Mouse (Mus musculus) MEL-GATA-1-ER (cell line): ENCODE measurements at regions not wholly inside any gene's neighbourhood (a gene's known extent, or its start where the extent isn't known, plus 50 kb on each side); places are given as distances from the start of the nearest gene placed in this dataset.

ENCODE experiments used
- DNase-seq: peaks from one replicate; pipeline ENCODE4 v3.0.0-alpha.2; 2012; ENCODE audit warnings: low read depth; ENCODE audit errors: extremely low read depth

DNA sequence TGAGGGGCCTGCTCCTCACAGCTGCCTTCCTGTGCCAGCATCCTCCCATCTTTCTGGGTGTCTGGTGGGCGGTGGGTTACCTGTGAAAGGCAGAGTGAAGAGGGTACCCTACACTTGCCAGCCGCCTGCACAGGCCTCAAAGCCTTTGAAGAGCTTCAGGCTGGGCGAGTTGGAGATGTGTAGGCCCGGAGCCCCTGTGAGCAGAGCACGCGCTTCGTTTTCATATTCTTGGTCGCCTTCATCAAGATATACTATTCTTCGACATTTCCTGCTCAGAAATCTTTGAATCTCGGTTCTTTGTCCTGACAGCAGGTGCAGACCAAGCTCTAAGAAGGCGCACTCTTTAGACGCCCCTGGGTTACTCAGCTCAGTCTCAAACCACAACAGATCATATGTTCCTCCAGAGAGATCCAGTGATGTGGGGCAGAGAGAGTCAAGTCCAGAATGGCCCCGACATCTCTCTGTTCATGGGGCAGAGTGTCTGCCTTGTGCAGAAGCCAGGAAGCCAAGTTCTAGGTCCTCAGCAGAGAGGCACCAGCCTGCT lies 170.7 kb upstream of the Id2 start:
- no peak for DNase-seq

DNA sequence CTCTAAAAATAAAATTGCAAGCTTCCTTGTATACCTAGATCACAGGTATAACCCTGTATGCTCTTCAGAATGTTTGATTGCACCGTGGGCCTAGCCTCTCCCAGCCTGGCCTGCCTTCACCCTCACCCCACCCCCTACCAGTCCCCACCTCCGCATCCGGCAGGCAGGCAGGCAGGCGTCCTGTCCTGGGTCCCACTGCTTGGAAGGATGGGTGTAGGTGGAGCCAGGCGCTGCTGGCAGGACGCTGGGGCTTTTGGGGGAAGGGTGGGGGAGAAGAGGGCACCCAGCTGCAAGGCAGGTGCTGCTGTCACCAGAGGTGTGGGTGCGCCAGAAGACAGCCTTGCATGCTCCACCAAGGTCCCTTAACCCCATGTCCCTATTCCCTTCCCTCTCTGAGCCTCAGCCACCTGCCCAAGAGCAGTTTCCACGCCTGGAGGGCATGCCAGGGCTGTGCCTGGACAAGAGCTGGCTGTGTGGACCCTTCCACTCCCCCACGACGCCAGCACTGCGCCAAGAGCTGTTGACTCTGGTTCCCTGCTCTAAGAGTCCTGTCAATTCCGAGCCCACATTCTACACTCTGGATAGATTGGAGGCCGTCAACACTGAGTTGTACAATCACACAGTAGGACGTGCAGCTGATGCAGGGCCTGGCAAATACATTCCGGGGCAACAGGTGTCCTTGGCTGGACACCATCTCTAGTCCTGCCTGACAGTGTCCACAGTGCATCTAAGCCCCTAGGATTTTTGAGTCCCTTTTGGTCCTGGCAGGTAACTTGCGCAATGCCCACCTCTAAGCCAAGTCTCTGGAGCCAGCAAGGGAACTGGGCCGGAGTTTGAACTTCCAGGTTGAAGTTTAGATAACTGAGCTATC lies 170.0 kb upstream of the Id2 start:
- no peak for DNase-seq

DNA sequence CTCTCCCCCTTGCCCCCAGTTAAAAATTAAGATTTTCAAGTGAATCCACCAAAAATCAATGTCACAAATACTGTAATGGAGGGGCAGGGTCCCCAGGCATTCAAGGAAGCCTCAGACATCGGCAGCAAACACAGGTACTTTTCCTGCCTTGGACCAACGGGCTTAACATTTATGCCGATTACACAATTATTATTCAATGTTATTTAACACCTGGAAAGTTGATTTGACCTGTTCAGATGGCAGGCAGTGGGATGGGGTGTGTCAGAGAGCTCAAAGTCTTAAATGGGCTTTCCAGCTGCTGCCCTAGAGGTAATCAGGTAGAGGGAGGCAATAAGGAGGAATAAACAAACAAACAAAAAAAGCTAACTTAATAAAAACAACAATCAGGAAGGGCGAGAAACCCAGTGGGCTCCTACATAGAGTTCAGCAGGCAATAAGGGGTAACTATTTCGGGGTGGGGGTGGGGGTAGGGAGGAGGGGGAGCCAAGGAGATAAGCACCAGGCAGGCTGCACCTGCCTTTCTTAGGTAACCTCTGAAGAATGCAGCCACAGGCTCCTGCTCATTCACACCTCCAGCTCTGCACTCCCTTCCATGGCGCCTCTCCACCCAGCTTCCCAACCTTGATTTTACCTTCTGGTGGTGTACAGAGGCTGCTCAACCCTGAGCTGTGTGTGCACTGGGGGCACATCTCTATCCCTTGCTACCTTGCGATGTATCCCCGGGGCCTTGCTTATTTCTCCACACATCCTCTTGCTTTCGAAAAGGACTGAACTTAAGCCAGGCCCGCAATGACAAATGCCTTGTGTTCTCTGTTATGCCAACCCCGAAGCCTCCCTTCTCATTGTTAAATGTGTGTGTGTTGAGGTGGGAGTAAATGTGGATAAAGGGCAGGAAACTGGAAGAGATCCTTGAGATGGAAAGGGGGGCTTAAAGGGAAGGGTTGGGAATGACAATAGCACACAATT lies 168.9 kb upstream of the Id2 start:
- DNase-seq = no peak

DNA sequence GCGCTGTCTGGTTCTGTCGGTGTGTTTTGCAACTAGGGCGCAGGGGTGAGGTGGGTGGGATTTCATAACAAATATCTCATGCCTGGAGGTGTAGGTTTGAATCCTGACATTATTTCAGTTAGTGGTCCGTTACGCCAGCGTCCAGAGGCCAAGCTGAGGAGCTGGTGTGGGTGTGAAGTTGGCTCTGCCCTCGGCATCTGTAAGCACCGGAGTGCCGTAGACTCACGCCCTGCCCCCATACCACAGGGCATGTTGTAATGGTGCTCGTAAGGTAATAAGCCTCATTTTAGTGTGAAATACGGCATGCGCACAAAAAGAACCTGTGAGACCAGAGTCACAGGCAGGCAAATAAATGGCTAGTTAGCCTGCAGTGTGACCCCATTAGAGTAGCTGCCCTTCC lies 168.1 kb upstream of the Id2 start:
- no peak for DNase-seq

DNA sequence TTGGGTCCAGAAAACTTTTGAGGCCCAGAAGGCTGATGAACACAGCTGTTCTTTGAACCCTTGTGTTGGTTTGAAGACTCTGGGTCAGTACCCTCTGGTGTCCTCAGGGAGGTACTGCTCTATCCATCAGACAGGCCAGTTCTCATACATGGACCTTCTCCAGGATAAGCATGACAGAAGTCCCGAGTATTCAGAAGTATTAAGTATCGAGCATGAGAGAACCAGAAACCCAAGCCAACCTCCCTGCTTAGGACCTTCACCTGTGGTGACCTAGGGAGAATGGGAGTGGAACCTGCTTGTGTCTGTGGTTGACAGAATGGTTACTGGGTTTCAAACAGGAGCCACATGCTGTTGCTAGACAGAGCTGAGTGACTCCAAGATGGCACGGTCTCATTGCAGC lies 167.5 kb upstream of the Id2 start:
- DNase-seq = no peak

DNA sequence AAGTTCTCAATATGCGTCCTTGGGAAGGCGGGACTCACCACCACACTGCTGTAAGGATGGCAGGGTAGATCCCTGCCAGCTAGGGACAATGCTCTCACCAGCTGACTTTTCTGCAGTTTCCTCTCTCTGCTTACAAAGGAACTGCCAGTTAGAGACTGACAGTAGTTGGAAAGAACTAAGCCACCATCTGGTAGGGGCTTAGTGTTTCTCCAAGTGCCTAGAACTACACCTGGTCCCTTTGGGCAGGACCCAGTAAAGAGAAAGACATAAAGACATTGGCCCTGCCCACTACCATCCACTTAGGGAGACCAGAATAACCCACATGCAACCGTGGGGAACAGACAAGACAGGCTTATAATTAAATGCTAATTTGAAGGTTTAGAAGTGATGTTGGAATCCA lies 165.5 kb upstream of the Id2 start:
- DNase-seq = no peak

DNA sequence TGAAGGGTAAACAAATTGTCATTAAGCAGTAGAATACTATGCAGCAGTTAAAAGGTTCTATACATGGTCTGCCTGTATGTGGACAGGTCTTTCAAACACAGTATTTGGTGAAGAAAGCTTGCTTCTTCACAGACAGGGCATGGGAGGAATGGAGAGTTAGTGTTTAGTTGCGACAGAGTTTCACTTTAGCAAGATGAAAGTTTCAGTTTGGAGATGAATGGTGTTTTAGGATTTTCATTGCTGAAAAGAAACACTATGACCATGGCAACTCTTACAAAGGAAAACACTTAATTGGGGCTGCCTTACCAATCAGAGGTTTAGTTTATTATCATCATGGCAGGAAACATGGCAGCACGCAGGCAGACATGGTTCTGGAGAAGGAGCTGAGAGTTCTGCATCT lies 162.2 kb upstream of the Id2 start:
- no peak for DNase-seq

DNA sequence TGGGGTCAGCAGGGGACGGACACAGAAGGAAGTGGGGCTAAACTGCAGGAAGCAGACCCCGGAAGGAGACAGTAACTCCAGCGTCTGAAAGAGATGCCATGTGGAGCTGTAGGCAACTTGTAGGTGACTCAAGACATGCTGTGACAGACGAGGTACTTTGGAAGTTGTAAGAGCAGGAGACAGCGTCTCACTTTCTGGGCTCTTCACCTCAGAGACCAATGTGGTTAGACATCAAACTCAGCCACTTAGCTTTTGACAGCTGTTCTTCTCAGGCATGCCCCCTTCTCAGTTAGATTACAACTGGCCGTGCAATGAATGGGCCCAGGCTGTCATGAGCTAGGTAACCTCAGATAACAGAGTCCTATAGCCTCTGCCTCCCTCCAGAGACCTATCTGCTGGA lies 159.3 kb upstream of the Id2 start:
- no peak for DNase-seq

DNA sequence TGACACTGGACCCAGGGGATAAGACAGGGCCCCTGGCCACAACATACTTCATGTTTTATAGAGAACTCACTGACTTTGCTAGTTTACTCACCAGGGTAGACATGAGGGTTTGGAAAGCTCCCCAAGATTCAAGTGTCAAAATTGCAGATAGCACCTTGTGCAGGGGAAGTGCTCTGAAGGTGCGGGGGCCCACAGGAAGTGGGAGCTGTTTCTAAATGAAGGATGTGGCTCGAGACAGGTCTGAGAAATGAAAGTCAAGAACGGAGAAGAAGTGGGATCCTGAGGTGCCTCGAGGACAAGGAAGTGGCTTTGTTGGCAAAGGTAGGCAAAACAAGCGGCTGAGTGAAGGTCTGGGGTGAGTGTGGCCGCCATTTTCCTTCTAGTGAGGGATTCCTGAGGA lies 157.8 kb upstream of the Id2 start:
- DNase-seq = no peak

DNA sequence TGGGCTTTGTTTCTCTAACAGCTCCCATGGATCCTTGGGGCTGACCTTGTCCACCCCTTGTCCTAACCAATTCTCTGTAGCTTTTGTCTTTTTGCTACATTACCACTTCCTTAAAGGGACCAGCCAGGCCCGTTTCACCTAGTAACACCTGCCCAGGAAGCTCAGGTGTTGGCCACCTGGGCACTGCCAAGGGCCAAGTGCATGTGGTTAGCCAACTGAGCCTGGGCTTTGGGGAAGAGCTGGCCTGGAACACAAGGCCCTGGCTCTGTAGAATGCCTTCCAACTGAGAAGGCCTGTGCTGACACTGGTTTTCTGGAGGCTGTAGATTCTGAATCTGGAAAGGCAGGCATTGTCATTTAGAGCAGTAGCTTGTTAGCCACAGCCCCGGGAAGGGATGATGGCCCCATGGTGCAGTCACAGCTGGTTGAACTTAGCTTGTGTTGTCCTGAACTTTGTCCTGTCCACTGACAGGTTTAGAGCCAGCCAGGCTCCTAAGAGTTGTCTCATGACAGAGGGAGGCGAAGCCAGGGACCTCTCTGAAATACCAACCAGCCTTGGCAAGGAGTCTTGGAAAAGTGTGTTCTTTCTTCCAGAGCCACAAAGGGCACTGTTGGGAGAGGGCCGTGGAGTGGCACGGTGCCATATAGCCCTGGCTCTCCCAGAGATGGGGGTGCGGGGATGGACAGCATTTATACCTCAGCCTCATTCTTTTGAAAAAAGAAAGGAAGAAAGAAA lies 156.0 kb upstream of the Id2 start:
- DNase-seq = no peak

DNA sequence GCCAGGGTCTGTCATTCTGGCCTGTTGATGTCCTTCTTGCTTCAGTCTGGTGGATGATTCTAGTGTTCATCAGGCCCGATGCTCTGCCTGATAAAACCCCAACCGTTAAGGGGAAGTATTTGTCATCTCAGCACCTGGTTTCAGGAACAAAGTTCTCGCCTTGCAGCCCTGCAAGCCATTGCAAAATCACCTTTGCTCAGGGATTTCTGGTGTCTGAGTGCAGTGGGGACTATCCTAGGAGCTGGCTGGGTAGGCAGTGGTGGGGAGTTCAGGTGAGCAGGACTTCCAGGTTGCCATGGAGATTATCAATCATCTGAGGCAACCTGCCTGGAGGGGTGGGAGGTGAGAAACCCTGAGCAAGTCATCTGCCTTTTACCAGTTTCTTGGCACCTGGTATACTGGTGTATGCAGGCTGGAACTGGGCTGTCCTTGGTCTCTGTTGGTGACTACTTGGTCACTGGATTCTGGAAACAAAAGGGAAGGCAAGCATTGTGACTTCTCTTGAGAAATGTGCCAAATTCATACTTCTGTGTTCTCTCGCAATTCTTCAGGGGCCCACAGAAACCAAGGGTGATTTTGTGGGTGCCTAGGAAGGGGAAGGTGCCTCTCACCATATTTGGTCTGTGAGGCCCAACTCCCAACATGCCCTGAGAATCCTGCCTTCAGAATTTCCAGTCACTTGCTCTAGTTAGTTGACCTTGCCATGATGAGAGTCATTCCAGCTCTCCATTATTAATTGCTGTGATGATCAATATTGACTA lies 154.7 kb upstream of the Id2 start:
- DNase-seq = no peak

DNA sequence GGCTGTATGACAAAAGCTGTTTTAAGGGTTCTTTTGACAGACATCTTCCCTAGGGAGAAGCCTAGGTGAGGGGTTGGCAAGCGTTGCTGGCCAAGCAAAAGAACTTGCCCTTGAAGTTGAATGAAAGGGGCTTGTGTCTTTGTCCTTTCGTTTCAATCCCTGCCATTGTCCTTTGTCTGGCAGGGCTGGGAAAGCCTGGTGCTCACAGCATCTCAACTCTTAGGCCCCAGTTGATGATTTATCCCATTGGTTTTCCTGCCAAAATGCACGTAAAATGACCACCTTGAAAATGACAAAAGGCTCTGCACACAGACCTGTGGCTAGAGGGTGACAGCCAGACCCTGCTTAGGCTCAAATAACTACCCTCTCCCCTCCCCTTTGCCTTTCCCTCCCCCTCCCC lies 153.9 kb upstream of the Id2 start:
- DNase-seq = no peak

DNA sequence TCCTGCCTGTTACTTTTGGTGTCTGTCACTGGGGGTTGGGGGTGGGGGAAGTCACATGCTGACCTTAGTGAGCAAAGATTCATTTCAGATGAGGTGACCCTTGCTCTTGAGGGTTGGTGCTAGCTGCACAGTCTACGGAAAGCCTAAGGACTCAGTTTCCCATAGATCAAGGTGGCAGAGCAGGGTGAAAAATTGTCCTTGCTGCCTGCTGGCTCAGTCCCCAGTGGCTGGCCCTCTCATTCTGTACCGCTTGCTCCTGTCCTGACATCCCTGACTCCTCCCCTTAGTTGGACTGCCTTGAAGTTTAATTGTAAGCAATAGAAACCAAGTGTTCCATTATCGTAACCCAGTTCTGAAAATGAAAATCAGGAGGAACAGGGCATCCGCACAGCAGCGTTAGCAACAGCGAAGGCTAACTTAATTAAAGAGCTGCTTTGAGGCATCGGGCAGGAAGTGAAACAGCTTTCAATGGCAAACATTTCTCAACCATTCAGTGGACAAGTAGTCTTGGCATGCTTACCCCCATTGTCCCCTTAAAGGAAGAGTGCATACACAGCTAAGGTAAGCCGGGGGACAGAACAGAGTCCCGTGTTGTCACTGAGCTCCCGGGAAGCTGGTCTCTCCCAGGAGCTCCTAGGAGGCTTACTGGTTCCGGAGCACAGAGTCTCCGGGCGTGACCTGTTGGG lies 151.9 kb upstream of the Id2 start:
- DNase-seq = no peak

DNA sequence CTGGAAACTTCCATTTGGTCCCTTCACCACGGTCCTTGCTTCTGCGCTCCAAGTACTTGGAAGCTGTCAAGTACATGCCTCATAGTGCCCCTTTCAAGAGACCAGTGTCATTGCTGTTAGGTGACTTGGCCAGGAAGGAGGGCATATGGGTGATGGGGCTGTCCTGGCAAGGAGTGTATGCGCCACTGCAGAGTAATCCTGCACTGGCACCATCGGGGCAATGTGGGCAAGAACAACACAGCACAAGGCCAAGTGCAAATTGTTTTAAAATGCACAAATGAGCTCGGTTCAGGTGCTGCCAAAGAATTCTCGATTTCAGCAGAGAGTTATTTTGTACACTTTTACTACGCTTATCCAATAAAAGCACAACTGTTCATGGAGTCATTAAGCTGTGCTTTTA lies 149.6 kb upstream of the Id2 start:
- no peak for DNase-seq

DNA sequence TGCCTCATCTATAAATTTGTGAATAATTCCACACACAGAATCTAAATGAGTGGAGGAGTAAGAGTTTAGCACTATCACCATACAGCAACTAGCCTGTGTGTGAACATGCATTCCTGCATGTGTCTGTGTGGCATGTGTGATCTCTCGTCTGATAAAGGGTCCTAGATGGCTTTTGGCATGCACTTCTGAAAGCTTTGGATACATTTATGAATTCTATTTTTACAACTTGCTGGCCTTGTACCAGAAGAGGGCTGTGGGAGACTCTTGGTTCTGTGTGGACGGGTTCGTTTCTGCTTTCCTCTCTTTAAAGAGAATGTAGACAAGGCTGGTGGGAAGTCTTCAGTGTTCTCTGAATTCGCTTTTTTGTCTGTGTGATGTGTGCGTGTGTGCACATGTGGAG lies 148.7 kb upstream of the Id2 start:
- no peak for DNase-seq

DNA sequence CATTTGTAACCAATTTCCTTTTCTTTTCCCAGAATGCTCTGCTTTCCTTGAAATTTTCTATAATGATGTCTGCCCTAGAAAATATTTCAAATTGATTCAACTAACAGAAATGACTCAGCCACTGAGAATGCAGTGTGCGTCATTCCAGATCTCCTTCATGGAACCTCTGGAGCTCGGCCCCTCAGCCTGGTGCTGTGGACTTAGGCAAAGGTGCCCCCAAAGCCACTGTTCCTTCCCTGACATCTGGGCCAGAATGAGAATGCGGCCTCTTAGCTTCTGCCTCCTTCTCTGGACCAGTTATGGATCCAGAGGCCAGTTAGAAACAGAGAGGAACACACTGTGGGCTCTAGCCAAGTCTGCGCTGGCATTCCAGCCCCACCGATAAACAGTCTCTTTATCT lies 148.3 kb upstream of the Id2 start:
- DNase-seq = no peak

DNA sequence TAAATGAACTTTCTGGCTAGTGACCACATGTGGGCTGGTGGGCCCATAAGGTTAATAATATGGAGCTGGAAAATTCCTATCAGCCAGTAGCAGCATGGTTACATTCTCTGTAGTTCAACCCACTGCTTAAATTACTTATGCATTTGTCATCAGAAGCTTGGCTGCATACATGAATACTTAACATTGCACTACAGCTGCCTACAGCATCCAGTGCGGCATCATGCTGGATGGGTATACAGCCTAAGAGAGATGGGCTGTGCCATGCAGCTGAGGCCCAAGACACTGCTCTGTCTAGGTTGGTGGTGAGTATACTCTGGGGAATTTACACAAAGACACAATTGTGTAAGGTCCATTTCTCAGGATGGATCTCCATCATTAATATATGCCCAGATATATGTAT lies 147.7 kb upstream of the Id2 start:
- no peak for DNase-seq

DNA sequence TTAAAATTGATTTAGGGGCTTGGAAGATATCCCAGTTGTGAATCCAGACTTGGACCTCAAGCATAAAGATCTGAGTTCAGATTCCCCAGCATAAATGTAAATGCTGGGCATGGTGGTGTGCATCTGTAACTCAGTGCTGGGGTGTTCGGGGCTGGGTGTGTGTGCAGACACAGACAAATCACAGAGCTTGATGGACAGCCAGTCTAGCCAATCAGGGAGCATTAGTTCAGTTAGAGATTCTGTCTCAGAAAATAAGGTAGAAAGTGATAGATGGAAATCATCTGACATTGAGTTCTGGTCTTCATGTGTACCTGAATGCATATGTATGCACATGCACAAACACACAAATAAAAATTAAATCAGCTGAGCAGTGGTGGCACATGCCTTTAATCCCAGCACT lies 147.0 kb upstream of the Id2 start:
- DNase-seq = no peak

DNA sequence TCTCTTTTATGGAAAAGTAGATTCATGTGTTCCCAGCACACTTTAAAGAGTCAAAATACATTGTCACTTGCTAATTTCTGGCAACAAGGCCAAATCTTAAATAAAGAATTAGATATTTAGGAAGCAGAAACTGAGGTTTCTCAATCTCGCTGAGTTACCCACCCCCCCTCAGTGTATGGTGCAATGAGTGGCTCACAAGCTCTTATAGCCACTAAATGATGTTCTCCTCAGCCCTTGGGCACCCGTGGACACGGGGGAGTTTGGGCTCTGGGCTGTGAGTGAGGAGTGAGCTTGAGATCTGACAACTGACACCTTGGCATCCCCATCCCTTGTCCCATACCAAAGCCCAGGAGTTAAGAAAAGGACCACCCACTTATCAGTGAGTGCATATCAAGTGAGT lies 145.4 kb upstream of the Id2 start:
- no peak for DNase-seq

DNA sequence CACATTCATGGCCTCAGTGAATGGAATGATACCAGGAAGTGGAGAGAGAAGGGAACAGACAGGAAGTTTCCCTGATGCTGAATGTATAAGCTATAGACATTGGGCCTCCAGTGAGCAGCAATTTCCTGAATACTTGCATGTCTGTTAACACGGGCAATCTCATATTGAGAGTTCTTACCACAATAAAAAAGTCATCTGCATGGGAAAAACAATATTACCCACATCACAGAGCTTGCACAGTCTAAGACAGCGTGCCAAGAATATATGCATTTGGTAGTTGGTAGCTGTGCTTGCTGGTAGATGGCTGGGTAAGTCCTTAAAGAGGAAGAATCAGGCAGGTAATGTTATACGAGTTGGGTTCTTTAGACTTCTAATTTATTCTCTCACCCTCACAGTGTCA lies 144.7 kb upstream of the Id2 start:
- DNase-seq = no peak
